Mouse (Mus musculus) urinary bladder, adult 2 months (tissue): Measurements from ENCODE around the gene Cmtm4. TPM values are rescaled to one million over a fixed set of nuclear protein-coding genes. Genes with fewer than 3 reads are reported as not detected.

ENCODE experiments used
- DNase-seq: peaks from one replicate; pipeline ENCODE4 v3.0.0; 2022; ENCODE audit warnings: low spot score
- polyA plus RNA-seq: library from polyadenylated mRNA; depleted of rRNA; stranded (reverse); fragments of >200 nt; gene quantifications from 2 replicates; pipeline ENCODE4 v1.2.3, GENCODE M21; 2012

Cmtm4 gene
- polyA plus RNA-seq, 1 experiment = 31.4 TPM

- peak; percentile 42 for DNase-seq
Measured at GRCm38 (mm10) chr8:104374864-104375846, 20.5 kb downstream of the Cmtm4 start.

DNA sequence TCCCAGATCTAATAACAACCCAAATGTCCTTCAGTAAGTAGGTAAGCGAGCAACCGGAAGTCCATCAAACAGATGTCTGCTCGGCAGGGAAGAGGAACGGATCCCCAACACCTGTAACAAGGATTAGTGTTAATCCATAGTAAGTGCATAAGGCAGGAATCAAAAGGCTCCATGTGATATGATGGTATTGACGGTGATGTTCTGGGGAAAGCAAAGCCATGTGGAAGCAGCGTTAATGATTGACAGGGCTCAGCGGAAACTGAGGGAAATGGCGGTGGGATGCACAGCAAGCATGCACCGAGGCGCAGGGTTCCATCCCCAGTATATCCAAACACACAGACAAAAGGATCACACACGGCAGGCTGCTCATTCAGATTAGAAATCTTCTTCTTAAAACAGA lies 21.3 kb downstream of the Cmtm4 start:
- DNase-seq = no peak

GRCm38 (mm10) chr8:104373779-104374178 lies 21.8 kb downstream of the Cmtm4 start:
- DNase-seq = no peak

GRCm38 (mm10) chr8:104371121-104371520 lies 24.5 kb downstream of the Cmtm4 start:
- DNase-seq = no peak

GRCm38 (mm10) chr8:104370071-104370470 lies 25.5 kb downstream of the Cmtm4 start:
- no peak for DNase-seq

GRCm38 (mm10) chr8:104369591-104369990 lies 26.0 kb downstream of the Cmtm4 start:
- no peak for DNase-seq

GRCm38 (mm10) chr8:104367398-104367797 lies 28.2 kb downstream of the Cmtm4 start:
- DNase-seq = no peak

DNA sequence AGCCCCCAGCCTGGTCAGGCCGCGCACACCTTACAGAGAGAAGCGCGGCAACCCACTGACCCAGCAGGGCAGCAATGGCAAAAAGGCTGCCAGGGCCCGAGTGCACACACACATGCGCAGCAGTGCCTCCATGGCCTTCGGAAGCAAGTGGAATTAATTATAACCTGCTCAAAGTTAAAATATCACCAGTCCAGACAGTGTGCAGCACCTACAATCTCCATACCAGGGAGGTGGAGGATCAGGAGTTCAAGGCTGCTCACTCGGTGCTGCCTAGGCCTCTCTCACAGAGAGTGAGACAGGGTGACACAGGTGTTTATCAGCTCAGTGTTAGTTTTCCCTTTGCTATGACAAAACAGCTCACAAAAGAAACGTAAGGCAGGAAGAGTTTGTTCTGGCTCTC lies 29.9 kb downstream of the Cmtm4 start:
- DNase-seq = no peak

DNA sequence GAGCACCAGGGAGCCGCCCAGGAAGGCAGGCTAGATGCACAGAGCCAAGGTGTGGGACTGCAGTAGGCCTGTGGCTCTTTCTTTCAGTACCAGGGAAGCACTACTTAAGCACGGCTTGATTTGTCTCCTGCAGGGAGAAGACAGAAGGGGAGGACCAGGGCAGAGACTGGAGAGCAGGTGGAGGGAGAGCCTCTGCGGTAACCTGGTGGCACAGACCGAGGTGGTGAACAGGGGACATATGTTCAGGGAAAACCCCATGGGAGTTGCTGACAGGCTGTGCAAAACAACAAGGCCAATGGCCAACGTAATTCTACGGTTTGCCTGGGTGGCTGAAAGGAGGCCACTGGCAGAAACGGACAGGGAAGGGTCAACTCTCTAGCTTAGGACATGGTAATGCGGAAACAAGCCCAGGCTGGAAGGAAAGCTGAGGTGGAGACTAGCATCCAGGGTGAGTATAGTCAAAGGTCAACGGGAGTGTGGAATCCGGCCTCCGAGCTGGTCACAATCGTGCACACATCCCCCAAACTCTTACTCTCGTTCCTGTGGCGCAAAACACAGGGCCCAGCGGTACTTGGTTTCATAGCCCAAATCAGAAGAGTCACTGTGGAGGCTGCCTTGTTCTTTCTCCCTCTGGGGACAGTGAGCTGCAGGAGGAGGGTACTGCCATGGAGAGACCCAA lies 35.7 kb downstream of the Cmtm4 start:
- no peak for DNase-seq

DNA sequence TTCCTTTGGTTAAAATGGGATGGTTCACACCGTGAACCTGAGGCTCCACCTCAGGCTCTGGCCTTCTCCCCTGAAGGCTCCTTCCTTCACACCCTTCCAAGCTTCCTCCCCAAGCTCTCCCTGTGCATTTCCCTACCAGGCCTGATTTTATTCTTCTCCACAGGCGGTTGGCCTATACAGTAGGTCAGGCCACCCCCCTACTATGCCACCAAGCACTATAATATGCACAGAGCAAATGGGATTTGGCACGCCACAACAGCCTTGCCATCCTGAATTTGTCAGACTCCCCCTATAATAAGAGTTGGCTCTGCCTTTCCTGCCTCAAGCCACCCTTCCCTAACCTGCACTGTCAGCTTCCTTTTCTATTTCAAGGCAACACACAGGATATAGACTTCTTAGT lies 37.0 kb downstream of the Cmtm4 start:
- no peak for DNase-seq

DNA sequence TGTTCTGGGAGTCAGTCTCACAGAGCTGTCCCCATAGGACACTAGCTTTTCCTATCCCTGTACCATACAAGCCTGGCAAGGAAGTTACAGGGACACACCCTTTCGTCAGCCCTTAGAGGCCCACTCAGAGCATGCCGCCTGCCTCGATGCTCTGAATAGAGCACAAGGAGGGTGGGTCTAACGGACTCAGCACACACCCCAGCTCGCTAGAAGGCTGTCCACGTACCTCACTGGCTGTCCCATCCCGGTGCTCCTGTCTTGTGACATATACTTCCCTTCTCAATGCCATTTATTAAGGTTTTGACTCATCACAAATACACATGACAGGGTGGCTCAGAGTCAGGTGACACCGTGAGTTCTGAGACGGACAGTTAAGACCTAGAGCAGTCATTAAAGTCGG lies 41.1 kb downstream of the Cmtm4 start:
- no peak for DNase-seq

- DNase-seq = no peak
Measured at GRCm38 (mm10) chr8:104353186-104353585, 42.4 kb downstream of the Cmtm4 start.

GRCm38 (mm10) chr8:104350047-104350446 lies 45.6 kb downstream of the Cmtm4 start:
- no peak for DNase-seq

GRCm38 (mm10) chr8:104348971-104349370 lies 46.6 kb downstream of the Cmtm4 start:
- no peak for DNase-seq

GRCm38 (mm10) chr8:104346706-104347105 lies 48.9 kb downstream of the Cmtm4 start:
- DNase-seq = no peak

- DNase-seq = no peak
Measured at GRCm38 (mm10) chr8:104344622-104345021, 51.0 kb downstream of the Cmtm4 start.

DNA sequence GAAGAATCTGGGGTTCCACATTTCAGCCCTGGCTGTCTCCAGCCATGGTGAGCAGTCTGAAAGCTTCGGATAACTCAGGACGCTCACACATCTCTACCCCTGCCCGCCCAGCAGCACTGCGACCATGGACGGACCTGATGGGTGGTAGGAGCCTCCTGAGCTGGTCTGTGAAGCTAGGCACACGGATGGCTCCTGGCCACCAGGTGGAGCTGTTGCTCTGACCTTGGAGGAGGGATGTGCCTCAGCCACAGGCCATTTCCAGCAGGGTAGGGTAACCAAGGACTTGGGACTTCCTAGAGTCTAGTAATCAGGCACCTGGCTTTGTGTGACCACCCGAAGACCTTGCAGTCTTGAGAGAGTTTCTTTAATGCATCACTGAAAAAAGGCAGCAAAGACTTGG lies 51.6 kb downstream of the Cmtm4 start:
- peak; percentile 84 for DNase-seq

- DNase-seq = no peak
Measured at GRCm38 (mm10) chr8:104342426-104342825, 53.2 kb downstream of the Cmtm4 start.

- no peak for DNase-seq
Measured at GRCm38 (mm10) chr8:104341678-104342077, 53.9 kb downstream of the Cmtm4 start.

GRCm38 (mm10) chr8:104341106-104341561 lies 54.5 kb downstream of the Cmtm4 start:
- no peak for DNase-seq

GRCm38 (mm10) chr8:104340233-104341105 lies 55.1 kb downstream of the Cmtm4 start:
- DNase-seq = peak; percentile 60

GRCm38 (mm10) chr8:104339983-104340232 lies 55.7 kb downstream of the Cmtm4 start:
- DNase-seq = no peak
